Mouse (Mus musculus): Measurements from ENCODE around the gene Pdzd2.

DNA sequence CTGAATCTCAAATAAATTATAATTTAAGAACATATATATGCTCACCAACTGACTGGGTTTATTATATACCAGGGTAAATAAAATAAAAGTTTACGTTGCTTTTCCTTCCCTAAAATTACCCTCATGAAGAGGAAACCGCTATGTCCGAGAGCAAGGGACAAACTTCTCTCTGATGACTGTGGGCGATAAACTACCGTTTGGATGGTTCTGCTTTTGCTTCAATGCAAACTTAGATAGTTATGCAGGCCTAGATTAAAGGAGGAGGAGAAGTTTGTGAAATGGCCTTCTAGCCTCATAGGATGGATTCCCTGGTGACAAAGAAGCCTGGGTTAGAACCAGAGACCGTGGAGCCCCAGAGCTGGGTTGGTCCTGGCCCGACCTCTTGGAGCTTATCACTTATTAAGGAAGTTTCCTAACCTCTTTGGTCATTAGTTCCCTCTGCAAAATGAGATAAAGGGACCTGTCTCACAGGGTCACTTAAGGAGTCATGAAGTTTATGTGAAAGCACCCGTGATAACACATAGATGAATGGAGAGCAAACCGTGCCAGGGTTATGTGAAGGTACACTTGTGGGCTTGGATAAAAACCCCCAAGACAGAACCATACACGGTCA, 230.9 kb downstream of the Pdzd2 start:
- TF ChIP-seq CTCF (IDR thresholded peaks at IDR 0.05; ENCODE audit: extremely low read depth, insufficient read depth, insufficient read length, insufficient replicate concordance) (no peak), POLR2A (IDR thresholded peaks at IDR 0.05; ENCODE audit: low read depth, low read length) (no peak)

Data from spleen, adult 2 months (tissue).